Mouse (Mus musculus) ovary, adult 18-20 months (tissue): ENCODE measurements around the gene Pex3.
"Not testable (repeated sequence)": the region's sequence is repeated elsewhere in the genome, so short reads cannot be mapped to it uniquely, and the experiment has no call there.

Experiments
- DNase-seq: peaks from one replicate; pipeline ENCODE4 v3.0.0; 2022; ENCODE audit warnings: low spot score, mixed read lengths

Pex3 gene

DNA sequence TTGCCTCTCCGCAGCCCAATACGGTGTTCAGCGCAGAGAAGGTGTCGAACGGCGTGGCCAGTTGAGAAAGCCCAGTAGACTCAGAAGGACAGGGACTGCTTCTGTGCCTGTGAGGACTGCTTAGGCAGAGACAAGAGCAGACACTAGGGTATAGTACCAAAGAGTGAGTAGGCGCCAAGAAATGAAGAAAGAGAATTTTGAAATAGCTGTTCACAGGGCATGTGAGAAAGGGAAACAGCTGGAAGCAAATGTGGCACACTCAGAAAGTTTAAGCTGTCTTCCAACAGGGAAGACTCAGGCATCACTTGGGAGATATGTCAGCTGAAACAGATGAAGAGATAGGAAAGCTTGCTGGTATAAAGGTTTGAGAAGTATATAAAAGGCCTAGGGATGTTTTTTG is 16.2 kb downstream of the Pex3 start:
- DNase-seq = no peak

DNA sequence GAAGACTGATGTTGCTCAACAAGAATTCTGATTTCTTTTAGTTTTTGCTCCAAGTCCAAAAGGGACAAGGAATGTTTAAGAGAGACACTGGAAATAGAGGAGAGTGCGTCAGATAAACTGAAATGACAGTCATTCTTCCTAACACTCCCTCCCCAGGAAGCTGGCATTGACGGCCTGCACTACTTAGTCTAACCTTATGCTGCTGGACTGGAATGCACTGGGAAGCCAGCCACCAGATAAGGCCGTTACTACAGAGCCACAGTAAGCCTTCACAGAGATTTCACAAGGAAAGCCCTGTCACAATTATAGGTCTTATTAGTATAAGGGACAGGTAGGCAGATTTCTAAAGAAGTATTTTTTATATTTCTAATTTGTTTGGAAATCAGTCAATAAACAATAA is 18.2 kb downstream of the Pex3 start:
- DNase-seq = no peak

DNA sequence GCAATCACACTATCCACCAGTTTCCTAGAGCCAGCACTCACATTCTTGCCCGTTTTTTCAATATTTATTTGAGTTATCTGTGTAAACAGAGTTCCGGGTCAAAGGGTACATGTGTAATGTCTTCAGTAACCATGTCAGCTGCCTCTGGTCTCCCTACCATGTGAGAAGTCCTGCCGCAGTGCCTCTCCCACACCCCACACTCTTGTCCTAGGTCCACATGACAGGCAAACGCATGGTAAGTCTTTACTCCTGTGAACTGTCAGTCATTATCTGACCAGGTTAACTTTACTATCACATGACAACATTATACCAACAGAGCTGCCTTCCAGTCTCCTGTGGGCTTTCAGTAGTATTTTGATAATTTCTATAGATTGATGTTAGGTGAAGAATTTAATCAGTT is 24.8 kb downstream of the Pex3 start:
- no peak for DNase-seq

DNA sequence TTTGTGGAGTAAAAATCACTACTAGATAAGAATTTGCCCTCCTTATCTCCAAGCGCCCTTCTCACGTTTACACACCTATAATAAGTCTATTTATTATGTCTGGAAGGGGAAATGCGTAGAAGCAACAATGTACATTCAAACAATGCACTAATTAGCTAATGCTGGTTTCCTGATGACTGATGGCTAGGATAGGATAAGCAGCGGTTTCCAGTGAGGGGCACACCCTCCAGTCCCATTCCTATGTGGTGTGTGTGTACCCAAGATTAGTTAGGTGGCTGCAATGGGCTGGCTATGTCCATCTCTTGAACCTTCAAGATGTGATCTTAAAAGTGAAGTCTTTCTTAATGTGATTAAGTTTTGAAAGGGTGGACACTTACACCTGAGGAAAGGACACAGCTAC is 31.1 kb downstream of the Pex3 start:
- DNase-seq = no peak

DNA sequence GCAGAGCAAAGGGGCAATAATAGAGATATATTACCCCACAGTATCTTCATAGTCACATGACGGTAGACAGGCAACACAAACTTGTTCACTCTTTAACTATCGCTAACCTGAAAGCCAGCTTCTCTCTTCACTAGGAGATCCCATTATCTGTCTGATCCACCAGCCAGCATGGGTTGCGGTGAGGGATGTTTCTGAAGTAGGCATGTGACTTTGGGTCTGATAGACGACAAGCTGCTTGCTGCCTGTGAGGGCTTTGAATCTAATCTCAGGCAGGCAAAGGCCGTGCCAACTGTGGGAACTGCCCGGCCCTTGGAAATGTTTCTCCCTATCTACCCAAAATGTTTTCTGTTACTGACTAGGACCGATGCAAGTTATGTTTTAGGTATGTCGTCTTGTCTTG is 50.6 kb downstream of the Pex3 start:
- no peak for DNase-seq

DNA sequence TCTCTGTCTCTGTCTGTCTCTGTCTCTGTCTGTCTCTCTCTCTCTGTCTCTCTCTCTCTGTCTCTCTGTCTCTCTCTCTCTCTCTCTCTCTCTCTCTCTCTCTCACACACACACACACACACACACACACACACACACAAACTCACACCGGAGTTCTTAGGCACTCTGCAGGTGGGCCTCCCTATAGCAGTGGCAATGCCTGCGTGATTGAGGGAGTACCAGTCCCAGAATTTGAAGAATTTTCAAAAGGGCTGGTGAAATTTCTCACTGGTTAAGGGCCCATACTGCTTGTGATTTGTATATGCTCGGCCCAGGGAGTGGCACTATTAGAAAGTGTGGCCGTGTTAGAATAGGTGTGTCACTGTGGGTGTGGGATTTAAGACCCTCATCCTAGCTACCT is 51.4 kb downstream of the Pex3 start:
- DNase-seq = not testable (repeated sequence)

DNA sequence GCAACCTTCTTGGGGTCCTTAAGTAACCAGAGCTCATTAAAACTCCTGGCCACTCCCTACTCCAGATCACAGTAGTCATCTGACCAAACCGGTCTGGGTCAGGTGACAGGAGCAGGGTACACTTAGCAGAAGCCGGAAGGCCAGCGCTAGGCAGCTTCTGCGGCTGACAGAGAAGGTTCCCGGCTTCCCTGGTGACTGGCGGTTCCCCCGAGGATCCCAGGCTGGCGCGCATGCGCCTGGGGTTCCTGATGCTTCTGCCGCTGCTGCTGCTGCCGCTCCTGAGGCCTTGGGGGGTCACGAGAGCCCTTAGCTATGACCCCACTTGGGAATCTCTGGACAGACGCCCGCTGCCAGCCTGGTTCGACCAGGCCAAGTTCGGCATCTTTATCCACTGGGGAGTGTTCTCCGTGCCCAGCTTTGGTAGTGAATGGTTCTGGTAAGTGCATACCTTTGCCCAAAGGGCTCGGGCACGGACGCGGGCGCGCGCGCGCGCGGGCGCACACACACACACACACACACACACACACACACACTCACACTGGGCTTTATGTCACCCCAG is 51.9 kb downstream of the Pex3 start:
- peak; percentile 80 for DNase-seq

DNA sequence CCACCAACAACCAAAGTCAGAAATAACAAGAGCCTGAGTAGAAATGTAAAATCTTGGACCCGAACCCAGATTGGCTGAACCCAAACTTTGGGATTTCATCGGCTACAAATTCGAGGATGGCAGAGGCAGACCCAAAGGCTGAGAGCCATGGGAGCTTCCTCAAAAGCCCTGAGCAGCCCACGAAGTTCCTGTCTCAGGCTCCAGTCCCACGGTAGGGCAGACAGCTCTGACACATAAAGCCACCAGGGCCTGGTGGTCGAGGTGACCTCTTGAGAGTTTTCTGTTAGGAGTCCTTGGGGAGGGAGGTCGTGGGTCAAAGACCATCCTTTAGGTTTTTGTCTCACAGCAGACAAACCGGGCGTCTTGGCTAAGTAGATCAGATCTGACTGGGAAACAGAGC is 52.5 kb downstream of the Pex3 start:
- DNase-seq = no peak

DNA sequence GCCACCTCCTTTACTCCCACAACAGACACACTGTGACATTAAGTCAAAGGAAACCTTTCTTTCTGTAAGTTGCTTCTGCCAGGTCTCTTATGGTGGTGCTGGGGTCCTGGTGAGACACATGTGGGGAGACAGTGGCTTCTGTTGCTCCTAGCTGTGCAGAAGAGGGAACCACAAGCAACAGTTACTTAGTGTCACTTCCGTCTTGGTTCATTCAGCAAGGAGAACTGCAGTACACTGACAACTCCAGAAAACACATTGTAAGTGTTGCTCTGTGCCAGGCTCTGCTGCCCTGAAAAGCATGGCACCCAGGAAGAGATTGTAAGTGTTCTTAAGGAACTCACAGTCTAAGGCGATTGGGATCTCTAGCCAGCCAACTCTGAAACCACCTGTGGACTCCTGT is 53.6 kb downstream of the Pex3 start, which contains the start of gene Fuca2:
Gene Fuca2 (plus strand): TSS at position 210 of the 400 bp plus-strand sequence.
- no peak for DNase-seq

DNA sequence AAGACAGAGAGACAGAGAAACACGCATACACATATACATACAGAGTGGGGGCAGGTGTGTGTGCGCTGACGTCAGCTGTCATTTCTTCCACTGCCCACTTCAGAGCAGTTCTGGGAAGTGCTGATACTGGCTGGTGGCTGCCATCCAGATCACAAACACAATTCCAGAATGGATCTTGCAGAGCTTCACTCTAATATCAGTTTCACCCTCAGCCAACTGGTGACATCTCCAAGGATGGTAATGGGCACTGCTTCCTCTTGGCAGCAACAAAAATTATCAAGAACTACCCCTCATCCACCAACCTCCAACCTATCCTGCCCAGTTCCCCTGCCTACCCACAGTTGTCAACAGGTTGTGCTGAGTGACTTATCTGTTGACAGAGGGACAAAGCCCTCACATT is 56.6 kb downstream of the Pex3 start:
- DNase-seq = no peak

DNA sequence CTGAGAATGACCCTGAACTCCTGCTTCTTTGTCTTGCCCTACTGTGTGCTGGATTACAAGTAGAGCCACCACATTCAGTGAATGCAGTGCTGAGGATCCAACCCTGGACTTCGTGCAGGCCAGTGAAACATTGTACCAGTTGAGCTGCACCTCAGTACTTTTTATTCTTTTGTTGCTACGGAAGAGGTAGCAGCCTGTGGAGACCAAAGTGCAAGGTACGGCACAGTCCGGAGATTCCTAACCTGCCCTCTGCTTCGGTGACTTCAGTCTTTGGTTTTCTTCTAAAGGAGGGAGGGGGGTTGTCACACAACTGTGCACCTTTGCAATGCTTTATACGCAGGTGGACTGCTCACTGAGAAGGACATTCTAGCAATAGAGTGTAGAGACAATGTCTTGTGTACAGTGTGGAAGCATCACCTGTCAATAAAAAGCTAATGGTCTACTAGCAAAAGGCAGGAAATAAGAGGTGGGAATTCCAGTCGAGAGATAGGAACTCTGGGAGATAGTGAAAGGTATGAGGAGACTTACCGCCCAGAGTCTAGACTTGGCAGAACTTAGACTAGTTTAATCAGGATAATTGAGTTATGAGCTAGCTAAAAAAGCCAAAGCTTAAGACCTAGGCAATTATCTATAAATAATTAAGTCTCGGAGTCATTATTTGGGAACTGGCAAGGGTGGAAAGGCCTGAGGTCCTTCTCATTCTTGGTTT is 58.8 kb downstream of the Pex3 start:
- DNase-seq = no peak

DNA sequence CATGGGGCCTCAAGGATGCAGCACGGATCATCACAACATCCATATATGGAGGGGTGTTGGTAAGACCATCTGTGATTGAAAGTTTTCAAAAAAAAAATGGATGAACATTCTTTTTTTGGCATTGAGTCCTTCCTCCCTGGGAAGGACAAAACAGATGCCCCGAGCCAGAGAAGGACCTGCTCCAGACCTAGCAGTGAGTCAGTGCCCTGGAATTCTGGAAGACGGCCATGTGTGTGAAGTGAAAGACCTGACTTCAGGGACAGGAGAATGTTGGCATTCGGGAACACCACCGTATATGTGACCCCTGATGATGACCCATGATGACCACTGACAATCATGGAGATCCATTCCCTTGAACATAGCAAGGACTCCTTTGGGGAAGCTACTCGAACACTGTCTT is 63.3 kb downstream of the Pex3 start:
- DNase-seq = no peak

DNA sequence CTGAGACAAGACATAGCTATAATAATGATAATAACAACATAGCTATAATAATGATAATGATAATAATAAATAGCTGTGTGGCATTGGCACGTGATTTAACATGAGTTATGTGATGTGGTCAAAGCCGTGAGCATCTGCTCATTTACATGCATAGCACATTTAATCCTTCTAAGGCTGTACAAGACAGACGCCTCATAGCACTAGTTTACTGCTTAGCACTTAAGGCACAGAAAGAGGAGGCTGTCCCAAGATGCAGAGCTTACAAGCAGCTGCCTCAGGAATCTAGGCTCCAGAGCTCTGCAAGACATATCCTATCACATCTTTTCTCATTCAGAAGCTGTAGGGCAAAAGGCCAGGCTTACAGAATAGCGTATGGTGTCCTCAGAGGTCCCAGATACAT is 67.0 kb downstream of the Pex3 start:
- DNase-seq = no peak

DNA sequence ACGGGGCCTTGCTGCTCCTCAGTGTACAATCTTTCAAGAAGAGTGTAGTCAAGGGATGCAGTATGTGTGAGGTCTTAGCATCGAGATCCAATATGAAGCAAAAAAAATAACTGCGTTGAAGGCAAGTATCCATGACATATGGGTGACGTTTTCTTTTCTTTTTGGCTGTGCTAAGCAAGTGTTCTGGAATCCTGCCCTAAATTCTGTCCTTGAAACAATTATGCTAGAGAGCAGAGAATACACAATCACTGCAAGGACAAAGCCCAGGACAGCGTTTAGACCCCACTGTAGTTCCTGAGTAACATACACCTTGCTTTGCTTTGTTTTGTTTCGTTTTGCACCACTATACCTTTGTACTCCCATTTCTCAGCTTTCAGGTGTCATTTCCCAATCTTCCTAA is 73.6 kb downstream of the Pex3 start:
- no peak for DNase-seq

DNA sequence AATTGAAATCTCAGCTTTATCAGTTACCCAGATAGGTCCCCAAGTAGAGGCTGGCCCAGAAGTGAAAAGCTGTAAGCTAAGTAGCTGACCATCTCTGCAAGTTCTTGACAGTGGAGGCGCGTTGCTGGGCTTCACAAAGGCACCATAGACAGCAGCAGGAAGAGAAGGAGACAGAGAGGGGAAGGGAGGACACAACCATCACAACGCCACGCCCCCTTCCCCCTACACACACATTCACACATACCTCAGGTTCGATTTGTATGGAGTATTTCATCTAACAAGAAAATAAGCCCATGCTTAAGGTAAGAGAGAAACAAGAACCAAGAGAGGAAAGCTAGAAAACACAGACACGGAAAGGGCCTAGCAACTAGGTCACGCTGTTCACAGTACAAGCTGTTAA is 77.8 kb downstream of the Pex3 start:
- no peak for DNase-seq

DNA sequence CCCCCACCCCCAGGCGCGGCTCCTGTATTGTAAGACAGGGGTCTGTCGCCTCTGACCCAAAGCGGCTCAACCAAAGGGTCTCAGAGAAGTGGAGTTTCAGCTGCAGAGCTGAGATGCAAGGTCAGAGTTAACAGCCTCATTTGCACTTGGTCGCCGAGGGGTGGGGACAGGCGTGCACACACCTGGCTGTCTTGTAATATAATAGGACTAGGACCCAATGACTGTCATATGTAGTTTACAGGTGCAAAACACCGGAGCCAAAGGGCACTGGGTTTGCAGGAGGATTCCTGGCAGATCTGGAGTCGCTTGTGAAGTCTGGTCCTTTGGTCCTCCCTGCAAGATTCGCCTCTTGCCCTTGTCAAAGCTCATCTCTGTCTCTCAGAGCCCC is 78.4 kb downstream of the Pex3 start:
- no peak for DNase-seq
